Mouse (Mus musculus) heart, embryonic 15.5 days (tissue): ENCODE data around the gene Ms4a6b. TPM values are rescaled to one million over a fixed set of nuclear protein-coding genes. Genes with fewer than 3 reads are reported as not detected.
"Not testable (repeated sequence)": the region's sequence is repeated elsewhere in the genome, so short reads cannot be mapped to it uniquely, and the experiment has no call there.

Source experiments
- ATAC-seq: fragments of 200-750 bp; cut with Nextera tagmentation; replicated peaks from 2 replicates; pipeline ENCODE4 v1.8.0; 2017; ENCODE audit warnings: low read depth, moderate TSS enrichment; ENCODE audit not compliant: insufficient number of reproducible peaks, insufficient read depth, low FRiP score
- H3K27ac ChIP-seq: fragments of 300-500 bp; sonication (generic); 2 replicates; pipeline ENCODE4 v1.5.1; 2015; ENCODE audit warnings: mild to moderate bottlenecking, inconsistent platforms
- H3K27me3 ChIP-seq: fragments of 300-500 bp; sonication (generic); 2 replicates; pipeline ENCODE4 v1.6.1; 2015; ENCODE audit warnings: inconsistent platforms
- H3K36me3 ChIP-seq: fragments of 300-500 bp; sonication (generic); 2 replicates; pipeline ENCODE4 v1.6.1; 2015; ENCODE audit warnings: mild to moderate bottlenecking, inconsistent platforms
- H3K4me1 ChIP-seq: fragments of 300-500 bp; sonication (generic); replicated peaks from 2 replicates; pipeline ENCODE4 v1.6.1; 2015; ENCODE audit warnings: inconsistent platforms
- H3K4me2 ChIP-seq: fragments of 300-500 bp; sonication (generic); 2 replicates; pipeline ENCODE4 v1.6.1; 2015; ENCODE audit warnings: inconsistent platforms, mild to moderate bottlenecking, moderate library complexity
- H3K4me3 ChIP-seq: fragments of 300-500 bp; sonication (generic); 2 replicates; pipeline ENCODE4 v1.5.1; 2015; ENCODE audit warnings: mild to moderate bottlenecking, inconsistent platforms
- H3K9ac ChIP-seq: fragments of 300-500 bp; sonication (generic); 2 replicates; pipeline ENCODE4 v1.6.1; 2015; ENCODE audit warnings: mild to moderate bottlenecking, inconsistent platforms
- H3K9me3 ChIP-seq: fragments of 300-500 bp; sonication (generic); replicated peaks from 2 replicates; pipeline ENCODE4 v1.6.1; 2016; ENCODE audit warnings: inconsistent platforms
- WGBS: fragments of 180-500 bp; shearing (Covaris S2); methylation state at CpG from one replicate; pipeline ENCODE4 v1.1.7; 2015; ENCODE audit warnings: mixed read lengths; 5-methylcytosine and 5-hydroxymethylcytosine counted together
- polyA plus RNA-seq: library from polyadenylated mRNA; unstranded; fragments of >200 nt; fragmentation: Nextera tagmentation; extraction: Ambion mirVana; gene quantifications from 2 replicates; pipeline ENCODE4 v1.2.1, GENCODE M21; 2015

The Ms4a6b gene
- polyA plus RNA-seq, 1 experiment from 2014 or later: 3.6 TPM

DNA sequence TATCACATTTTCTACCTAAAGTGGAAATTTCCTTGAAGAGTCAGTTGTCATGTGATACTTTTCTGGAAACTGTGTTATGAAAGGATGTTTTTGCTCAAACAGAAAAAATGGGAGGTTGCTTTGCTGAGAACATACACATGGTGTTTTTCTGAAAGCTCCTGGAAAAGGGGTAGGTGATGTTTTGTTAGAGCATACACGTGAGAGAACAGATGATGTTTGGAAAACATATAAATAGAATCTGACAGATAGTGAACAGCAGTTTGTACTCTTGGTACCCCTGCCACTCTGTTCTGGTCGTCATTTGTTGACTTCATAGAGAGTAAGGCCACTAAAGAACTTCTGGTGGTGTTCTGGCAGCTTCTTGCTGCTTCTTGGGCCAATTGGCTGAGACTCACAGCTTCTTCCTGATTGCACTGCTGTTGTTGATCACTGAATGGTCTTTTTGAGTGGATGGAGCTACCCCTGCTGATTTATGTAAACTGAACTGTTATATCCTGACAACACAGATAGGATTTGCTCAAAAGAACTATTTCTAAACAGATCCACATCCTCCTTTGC lies 17.7 kb downstream of the Ms4a6b start:
- 35% methylated on average over 2 of the region's 2 CpGs for WGBS
- no peak for ATAC-seq
- H3K9me3 ChIP-seq: no peaks in the 10 kb centered on the region
- no peaks in the 10 kb centered on the region for H3K36me3 ChIP-seq
- H3K4me3 ChIP-seq: no peak overlapping the region
- H3K27ac ChIP-seq: no peak overlapping the region
- H3K27me3 ChIP-seq: no peaks in the 10 kb centered on the region
- H3K9ac ChIP-seq: no peak overlapping the region
- H3K4me1 ChIP-seq: no peaks in the 10 kb centered on the region
- no peak overlapping the region for H3K4me2 ChIP-seq

DNA sequence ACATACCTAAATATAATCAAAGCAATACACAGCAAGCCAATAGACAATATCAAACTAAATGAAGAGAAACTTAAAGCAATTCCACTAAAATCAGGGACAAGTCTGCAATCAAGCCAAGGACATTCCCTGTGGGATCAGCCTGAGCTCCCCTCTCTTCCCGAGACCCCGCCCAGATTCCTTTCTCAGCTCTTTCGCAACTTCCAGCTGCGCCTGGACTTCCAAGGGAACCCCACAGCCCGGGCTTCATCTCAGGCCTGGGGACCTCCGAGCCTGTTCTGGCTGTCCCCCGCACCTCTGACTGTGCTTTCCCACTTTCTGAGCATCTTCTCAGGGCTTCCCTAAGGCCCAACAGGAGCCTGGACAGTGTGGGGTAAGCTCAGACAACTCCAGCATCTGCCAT lies 20.3 kb downstream of the Ms4a6b start, which contains the start of gene Ms4a4d:
TSS of gene Ms4a4d (plus strand) at position 209 of the 400 bp plus-strand sequence.
- no peak within 1 kb of the TSS for H3K4me3 ChIP-seq
- no peaks in the 10 kb centered on the region for H3K9me3 ChIP-seq
- WGBS: 9% methylated on average over 7 of the region's 7 CpGs
- no peaks in the 10 kb centered on the region for H3K36me3 ChIP-seq
- H3K27ac ChIP-seq: no peak within 1 kb of the TSS
- H3K4me2 ChIP-seq: no peak within 1 kb of the TSS
- H3K4me1 ChIP-seq: no peaks in the 10 kb centered on the region
- no peak for ATAC-seq
- H3K27me3 ChIP-seq: no peaks in the 10 kb centered on the region
- H3K9ac ChIP-seq: no peak within 1 kb of the TSS

DNA sequence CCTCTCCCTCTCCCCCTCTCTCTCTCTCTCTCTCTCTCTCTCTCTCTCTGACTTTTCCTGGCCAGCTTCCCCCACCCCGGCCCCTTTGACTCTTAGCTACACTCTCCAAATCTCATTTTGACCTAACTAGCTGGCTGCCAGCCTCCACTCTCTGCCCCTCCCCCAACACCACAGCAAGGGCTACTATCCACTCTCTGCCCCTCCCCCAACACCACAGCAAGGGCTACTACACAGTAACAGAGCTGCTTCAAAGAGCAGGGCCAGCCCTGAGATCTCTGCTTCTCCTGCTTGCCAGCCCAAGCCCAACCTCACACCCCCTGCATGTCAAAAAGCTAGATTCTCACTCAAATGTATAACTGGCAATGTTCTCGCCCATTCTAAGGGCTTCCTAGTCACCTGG lies 21.0 kb downstream of the Ms4a6b start:
- Histone ChIP-seq H3K9ac (no peak overlapping the region), H3K27ac (no peak overlapping the region), H3K4me3 (no peak overlapping the region), H3K27me3 (no peaks in the 10 kb centered on the region), H3K4me2 (no peak overlapping the region), H3K4me1 (no peaks in the 10 kb centered on the region), H3K36me3 (no peaks in the 10 kb centered on the region), H3K9me3 (no peaks in the 10 kb centered on the region)
- ATAC-seq: no peak
- 19% methylated on average over 2 of the region's 2 CpGs for WGBS

DNA sequence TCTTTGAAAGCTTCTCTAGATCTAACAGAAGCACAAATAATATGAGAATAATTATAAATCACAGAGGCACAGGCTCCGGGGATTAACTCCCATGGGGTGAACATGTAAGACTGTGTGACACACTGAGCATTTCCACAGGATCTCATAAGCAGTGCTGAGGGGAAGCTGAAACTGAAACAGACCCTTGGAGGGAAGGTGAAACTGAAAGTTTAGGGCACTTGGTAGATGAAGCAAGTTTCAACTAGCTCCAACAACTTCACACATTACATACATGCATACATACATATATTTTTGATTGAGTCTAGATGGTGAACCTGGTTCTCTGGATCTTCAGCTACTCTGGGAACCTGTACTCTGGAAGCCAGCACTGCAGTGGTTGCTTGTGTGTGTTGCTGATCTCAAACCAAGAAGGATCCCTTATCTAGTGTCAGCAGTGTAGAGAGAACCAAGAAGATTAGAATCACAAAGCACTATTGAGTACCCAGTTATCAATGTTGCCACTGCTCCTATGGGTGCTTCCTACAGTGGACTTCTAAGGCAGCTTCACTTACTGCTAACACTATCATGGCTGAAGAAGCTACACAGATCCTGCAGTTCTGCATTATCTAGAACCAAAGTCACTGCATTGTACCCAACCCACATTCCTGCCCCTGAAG lies 24.0 kb downstream of the Ms4a6b start:
- H3K4me1 ChIP-seq, H3K4me3 ChIP-seq, H3K9ac ChIP-seq, H3K4me2 ChIP-seq, H3K27ac ChIP-seq, ATAC-seq, H3K36me3 ChIP-seq, H3K9me3 ChIP-seq, H3K27me3 ChIP-seq: not testable (repeated sequence)
- WGBS: 79% methylated on average over 1 of the region's 1 CpGs

DNA sequence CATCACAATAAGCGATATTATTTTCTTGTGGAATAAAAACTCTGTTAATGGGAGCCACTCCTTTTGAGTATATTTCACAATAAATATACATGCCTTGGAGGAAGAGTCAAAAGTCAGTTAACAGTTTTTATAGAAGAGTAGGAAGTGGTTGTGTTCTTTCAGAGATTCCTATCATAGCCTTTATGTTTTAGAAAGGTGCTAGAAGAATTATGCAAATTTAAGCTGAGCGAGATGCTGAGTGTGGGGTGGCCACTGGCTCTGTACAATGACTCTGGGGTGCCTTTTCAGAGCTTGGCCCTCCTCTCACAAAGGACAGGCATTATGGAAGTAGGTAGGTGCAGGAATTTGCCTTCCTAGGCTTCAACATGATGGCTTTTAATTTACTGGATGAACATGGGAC lies 28.1 kb downstream of the Ms4a6b start:
- not testable (repeated sequence) for H3K9me3 ChIP-seq, H3K4me3 ChIP-seq, H3K9ac ChIP-seq, H3K36me3 ChIP-seq, H3K27ac ChIP-seq, H3K4me2 ChIP-seq, H3K27me3 ChIP-seq, H3K4me1 ChIP-seq, ATAC-seq
- 76% methylated on average over 2 of the region's 2 CpGs for WGBS

DNA sequence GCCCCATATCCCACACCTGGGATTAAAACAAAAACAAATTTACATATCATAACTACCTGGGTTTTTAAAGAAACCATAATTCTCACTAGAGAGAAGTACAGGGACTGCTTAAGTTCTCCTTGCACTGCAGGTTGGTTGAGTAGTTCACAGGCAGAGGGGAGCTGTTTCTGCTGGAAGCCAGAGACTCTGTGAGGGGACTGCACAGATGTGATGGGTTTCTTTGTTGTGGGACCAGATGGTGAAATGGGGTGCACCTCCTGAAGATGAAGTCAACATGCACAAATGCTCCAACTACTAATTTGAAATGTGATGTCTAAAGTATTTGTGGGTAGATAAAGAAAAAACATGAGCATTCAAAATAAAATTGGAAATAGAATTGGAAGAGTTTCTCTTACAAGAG lies 31.6 kb downstream of the Ms4a6b start:
- Histone ChIP-seq H3K9ac (no peak overlapping the region), H3K4me3 (no peak overlapping the region), H3K27me3 (no peaks in the 10 kb centered on the region), H3K36me3 (no peaks in the 10 kb centered on the region), H3K4me1 (no peaks in the 10 kb centered on the region), H3K27ac (no peak overlapping the region), H3K9me3 (no peaks in the 10 kb centered on the region), H3K4me2 (no peak overlapping the region)
- no peak for ATAC-seq

DNA sequence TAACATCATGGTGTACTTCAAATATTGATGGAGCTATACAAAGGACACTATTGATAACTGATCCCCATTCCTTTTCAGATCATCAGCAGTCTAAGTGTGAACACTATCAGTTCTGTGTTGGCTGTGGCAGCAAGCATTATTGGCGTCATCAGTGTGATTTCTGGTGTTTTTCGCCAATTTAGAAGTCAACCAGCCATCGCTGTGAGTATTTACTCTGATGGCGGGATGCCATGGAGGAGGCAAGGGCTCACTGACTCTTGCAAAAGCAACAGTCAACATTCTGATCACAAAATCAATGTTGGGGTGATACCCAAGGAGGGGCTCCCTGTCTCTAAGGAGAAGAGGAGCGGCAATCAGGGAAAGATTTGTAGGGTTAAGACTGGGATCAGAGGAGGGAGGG lies 38.4 kb downstream of the Ms4a6b start:
- Histone ChIP-seq H3K36me3 (no peaks in the 10 kb centered on the region), H3K9me3 (no peaks in the 10 kb centered on the region), H3K27ac (no peak overlapping the region), H3K4me3 (no peak overlapping the region), H3K9ac (no peak overlapping the region), H3K4me1 (no peaks in the 10 kb centered on the region), H3K27me3 (no peaks in the 10 kb centered on the region), H3K4me2 (no peak overlapping the region)
- WGBS: 82% methylated on average over 5 of the region's 5 CpGs
- ATAC-seq: no peak

DNA sequence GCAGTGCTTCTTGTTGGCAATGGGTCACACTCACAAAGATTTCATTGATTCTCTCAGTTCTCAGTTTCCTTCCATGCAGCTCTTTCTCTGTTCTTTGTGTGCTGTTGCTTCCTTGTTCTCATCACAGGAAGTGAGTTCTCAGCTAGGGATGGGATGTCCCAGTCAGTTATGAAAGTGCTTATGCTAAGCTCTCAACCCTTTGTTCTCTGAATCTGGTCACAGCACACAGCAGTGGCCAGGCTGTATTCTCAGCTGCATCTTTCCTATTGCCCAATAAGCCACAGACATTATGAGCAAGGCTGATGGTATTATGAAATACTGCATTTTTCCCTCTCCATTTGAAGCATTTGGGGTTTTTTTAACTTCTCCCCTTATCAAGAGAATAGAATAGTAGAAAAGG lies 43.2 kb downstream of the Ms4a6b start:
- H3K4me2 ChIP-seq, H3K4me1 ChIP-seq, H3K4me3 ChIP-seq, H3K36me3 ChIP-seq, ATAC-seq, H3K9ac ChIP-seq, H3K9me3 ChIP-seq, H3K27me3 ChIP-seq, H3K27ac ChIP-seq: not testable (repeated sequence)

DNA sequence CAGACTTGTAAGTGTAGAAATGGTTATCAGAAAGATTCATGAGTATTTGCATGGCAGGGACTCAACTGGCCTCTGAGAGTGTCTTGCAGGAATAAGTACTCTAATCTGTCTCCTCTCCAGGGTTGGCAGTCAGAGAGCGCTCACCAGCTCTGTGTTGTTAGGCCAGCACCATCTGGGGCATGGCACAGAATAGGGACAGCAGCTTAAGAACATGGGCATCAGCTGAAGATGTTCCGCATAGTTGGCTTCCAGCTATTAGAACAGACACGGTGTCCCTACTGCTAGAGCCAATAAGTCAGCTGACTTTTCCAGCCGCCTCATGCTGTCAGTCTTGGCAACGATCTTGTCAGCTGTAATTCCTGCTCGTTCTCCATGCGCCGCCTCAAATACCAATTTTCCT lies 58.7 kb downstream of the Ms4a6b start:
- H3K9me3 ChIP-seq: no peaks in the 10 kb centered on the region
- no peak for ATAC-seq
- H3K4me3 ChIP-seq: no peak overlapping the region
- H3K9ac ChIP-seq: no peak overlapping the region
- no peaks in the 10 kb centered on the region for H3K27me3 ChIP-seq
- no peak overlapping the region for H3K4me2 ChIP-seq
- no peaks in the 10 kb centered on the region for H3K36me3 ChIP-seq
- WGBS: 80% methylated on average over 8 of the region's 8 CpGs
- no peaks in the 10 kb centered on the region for H3K4me1 ChIP-seq
- no peak overlapping the region for H3K27ac ChIP-seq

Other genes starting within 250 kb of the Ms4a6b start
- not detected in 2 replicates for gene Ms4a5, start 232.6 kb upstream of the Ms4a6b start, polyA plus RNA-seq
- 0.05 TPM in 2 replicates for gene Ms4a14, start 202.1 kb upstream of the Ms4a6b start, polyA plus RNA-seq
- 4.6 and 7.0 TPM in 2 replicates for gene Ms4a7, start 180.4 kb upstream of the Ms4a6b start, polyA plus RNA-seq
- gene Ms4a4a, start 141.0 kb upstream of the Ms4a6b start, polyA plus RNA-seq: 4.0 and 8.1 TPM in 2 replicates
- 1.1 and 1.4 TPM in 2 replicates for gene Ms4a4c, start 111.7 kb upstream of the Ms4a6b start, polyA plus RNA-seq
- gene Ms4a4b, start 73.0 kb upstream of the Ms4a6b start, polyA plus RNA-seq: 0.16 and 1.5 TPM in 2 replicates
- 4.5 and 5.8 TPM in 2 replicates for gene Ms4a6c, start 47.1 kb upstream of the Ms4a6b start, polyA plus RNA-seq
- gene Gm8369, start 30.6 kb upstream of the Ms4a6b start, polyA plus RNA-seq: not detected in 2 replicates
- gene Ms4a4d, start 20.3 kb downstream of the Ms4a6b start, polyA plus RNA-seq: 0.56 and 0.63 TPM in 2 replicates
- gene Ms4a6d, start 88.3 kb downstream of the Ms4a6b start, polyA plus RNA-seq: 3.7 and 5.3 TPM in 2 replicates
- gene Ms4a2, start 107.2 kb downstream of the Ms4a6b start, polyA plus RNA-seq: 0.05 TPM in 1 of 2 replicates, not detected in the other
- gene Ms4a3, start 124.3 kb downstream of the Ms4a6b start, polyA plus RNA-seq: 0.14 TPM in 1 of 2 replicates, not detected in the other
- not detected in 2 replicates for gene Oosp2, start 144.0 kb downstream of the Ms4a6b start, polyA plus RNA-seq
- gene Oosp1, start 174.6 kb downstream of the Ms4a6b start, polyA plus RNA-seq: not detected in 2 replicates
- not detected in 2 replicates for gene Oosp3, start 180.5 kb downstream of the Ms4a6b start, polyA plus RNA-seq
- not detected in 2 replicates for gene Gif, start 231.0 kb downstream of the Ms4a6b start, polyA plus RNA-seq